Mouse (Mus musculus): ENCODE results near the gene Wwox.
A peak's percentile ranks its signal among the peaks of the same experiment; 100 is the strongest.

Gene Wwox

DNA sequence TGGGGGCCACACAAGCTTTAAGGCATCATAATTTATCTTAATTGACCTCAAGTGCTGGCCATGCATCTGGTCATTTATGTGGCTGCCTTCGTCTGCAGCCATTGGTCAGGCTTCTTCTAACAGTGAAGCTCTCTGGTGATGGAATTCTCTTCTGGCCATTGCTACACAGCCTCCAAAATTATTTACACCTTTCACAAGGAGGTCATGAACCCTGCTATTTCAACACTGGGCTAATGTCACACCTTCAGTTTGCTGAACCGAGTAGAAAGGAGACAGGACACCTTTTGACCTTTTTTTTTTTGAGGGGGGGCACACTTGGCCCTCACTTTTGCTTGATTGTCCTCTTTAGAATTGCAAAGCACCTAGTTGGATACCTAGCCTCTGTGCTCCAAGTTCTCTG is 320.2 kb downstream of the Wwox start:
- no peak for DNase-seq

DNA sequence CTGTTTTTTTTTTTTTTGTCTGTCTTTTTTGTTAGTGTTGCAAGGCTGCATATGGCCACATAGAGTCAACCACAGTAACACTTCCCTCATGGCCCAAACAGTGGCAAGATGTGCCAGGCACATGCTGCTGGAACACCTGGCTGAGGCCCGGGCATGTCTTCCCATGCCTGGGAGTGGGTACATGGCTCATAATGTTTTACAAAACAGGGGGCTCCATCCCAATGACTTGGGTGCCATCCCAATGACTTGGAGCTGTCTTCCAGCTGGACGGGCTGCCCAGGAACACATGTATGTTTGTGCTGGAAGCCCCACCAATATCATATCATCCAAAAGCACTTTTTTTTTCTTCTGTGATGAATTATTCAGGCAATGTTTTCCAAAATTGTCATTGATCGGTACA is 329.1 kb downstream of the Wwox start:
- DNase-seq: no peak

DNA sequence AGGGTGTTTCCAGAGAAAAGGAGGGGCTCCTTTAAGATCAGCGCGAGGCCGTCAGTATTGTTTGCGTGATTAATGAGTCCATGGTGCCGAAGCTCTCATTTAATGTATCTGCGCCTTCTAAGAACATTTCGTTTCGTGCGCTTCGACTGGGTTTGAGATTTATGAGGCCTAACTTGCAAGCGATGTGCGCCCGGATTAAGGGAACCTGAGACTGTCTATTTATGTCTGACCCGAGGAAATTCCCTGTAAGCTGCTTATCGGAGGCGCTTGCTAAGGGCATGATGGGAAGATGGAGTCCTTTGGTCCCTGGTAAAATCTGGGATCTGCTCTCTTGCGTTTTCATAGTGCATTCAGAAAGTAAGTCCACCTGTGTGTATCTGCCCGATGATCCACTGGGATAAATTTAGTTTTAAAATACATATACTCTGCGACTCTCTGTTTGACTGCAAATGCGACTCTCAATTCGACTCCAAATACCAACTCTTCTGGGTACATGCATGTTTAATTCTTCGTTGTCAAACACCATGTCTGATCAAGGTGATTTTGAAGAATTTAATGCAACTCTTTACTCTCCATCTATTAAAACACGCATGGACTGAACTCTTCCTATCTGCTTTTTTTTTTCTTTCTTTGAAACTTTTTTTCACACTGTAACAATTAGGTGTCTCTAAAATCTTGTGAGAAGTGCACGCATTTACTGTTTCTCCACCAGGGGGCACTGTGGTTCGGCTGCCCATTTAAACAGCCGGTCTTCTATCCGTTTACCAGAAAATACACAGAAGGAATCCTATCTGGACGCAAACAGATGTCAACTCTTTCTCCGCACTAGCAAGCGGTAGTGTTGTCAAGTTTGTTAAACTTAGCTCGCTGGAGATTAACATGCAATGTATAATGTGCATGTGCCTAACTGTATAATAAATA is 331.7 kb downstream of the Wwox start:
- DNase-seq: peak; percentile 71

DNA sequence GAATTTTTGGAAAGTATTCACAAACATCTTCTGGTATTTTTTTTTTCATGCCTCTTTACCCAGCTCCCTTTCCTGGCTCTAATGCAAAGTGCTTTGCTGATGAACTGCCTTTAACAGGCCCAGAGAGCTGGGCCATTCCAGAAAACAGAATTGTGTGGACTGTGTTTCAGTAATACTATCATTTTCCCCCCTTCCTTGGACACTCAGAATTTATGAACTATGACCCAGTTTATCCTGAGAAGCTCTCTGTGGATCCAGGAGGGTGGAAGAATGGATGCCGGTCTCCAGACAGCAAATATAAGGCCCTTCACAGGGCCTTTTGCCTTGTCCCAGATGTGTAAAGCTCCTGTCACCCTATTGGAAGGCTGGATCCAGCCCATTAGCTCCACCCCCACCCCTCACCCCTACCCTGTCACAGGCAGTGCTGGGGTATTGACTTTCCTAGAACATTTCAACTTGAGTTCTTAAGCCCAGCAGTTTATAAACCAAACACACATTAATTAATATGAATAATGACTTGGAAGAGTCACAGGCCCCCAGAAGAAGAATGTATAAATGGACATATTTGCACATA is 332.9 kb downstream of the Wwox start:
- no peak for DNase-seq

DNA sequence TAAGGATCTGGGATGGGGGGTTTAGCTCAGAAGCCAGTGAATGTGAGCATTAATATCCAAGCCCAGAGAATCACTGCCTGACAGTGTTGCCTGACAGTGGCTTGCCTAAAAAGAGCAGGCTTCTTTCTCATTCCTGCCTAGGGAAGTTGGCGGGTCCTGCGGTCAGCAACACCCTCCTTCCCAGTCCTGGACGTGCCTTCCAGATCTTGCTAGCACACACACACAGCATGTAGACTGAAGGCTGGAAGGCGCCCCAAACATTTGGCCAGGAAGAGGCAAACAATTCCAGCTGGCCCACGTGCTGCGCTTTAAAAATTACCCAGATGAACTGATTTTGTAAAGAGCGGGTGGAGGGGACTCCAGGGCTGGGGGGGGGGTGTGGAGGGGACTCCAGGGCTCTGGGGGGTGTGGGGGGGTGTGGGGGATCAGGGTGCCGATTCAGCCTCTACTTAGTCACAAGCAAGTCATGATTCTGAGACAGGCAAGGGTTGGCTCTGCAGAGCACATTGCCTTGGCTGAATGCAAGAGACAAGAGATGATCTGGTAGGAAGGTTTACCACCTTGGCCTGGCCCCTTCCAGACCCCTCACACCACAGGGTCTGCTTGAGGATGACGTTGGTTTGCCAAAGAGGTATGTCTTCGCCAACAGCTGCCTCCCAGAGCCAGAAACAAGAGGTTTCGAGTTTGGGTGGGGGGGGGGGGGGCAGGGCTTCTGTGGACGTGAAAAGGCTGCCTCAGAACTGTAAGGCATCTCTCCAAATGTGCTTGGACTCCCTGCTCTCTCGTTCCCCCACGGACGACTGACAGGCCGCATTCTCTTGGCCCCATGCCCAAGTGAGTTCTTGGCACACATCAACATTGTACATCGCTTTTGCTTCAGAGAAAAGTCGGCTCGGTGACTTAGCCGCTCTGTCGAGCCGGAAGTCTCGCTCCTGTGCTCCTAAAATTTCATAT is 334.3 kb downstream of the Wwox start:
- DNase-seq: peak; percentile 79

DNA sequence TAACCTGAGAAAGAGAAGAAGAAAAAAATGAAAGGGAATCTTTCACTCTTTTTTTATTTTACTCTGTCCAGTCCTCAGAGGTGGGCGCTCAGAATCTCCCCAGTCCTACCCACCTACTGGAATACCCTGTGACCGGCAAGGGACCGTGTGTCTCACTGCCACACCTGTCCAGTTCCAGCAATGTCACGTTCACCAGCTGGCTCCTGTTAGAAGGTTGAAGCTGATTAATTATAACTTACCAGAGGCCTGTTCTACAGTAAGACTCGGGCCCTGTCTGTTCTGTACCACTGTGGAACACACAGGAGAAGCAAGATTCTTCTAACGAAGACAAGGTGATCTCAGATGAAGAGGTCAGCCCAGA is 334.9 kb downstream of the Wwox start:
- no peak for DNase-seq

GRCm38 (mm10) chr8:114775543-114775942 is 336.1 kb downstream of the Wwox start:
- no peak for DNase-seq

GRCm38 (mm10) chr8:114776696-114777095 is 337.2 kb downstream of the Wwox start:
- DNase-seq: no peak

GRCm38 (mm10) chr8:114777271-114777980 is 338.0 kb downstream of the Wwox start:
- peak; percentile 52 for DNase-seq

- no peak for DNase-seq
These were observed 339.5 kb downstream of the Wwox start for GRCm38 (mm10) chr8:114779002-114779401.

- peak; percentile 27 for DNase-seq
These were observed 343.9 kb downstream of the Wwox start for GRCm38 (mm10) chr8:114783321-114783720.

DNA sequence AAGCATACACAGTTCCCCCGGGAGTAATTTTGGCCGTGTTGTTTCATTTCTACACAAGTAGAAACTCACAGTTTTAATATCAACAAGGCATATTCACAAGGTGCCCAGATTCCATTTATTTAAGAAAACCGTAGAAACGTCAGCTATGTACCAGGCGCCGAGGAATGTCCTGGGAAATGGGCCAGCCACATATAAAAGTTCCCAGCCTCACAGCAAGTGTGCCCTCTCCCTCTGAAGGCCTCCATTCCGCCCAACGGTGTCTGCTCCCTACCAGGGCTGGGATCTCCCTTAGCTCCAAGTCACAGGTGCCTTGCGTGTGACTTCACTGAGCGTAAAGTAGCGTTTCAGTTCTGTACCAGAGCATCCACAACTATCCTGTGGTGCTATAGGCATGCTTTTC is 346.4 kb downstream of the Wwox start:
- DNase-seq: no peak

DNA sequence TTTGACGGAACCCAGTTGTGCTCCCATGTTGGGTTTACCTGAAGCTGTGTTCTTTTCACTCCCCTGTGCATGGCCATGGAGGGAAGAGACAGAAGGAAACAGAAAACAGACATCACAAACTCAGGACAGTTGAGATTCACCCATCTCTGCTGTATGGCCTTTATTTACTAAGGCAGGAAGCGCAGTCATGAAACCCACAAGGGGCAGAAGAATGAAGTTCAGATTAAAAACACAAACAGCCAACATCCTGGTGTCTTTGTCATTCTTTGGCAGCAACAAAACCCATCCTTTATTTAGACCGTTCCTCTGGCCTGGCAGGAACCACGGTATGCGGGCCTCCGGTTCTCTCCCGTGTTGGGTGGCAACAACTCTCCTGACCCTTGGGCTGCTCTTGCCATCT is 350.2 kb downstream of the Wwox start:
- DNase-seq: no peak

DNA sequence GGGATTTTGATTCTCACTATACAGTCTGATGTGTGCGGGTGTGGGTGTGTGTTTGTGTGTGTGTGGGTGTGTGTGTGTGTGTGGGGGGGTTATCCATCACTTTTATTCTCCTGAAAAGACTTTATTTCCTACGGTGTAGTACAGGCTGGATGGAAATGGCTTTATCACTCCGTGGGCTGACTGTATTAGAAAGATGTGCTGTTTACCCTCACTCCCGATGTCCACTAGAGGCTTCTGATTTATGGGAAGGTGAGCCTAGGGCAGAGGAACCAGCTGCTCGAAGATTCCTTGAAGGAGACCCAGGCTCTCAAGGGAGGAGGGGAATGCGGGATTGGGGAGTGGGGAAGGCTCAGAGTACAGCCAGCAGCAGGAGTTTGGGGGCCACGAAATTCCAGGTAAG is 351.3 kb downstream of the Wwox start:
- DNase-seq: no peak

GRCm38 (mm10) chr8:114793682-114794081 is 354.2 kb downstream of the Wwox start:
- DNase-seq: peak; percentile 41

DNA sequence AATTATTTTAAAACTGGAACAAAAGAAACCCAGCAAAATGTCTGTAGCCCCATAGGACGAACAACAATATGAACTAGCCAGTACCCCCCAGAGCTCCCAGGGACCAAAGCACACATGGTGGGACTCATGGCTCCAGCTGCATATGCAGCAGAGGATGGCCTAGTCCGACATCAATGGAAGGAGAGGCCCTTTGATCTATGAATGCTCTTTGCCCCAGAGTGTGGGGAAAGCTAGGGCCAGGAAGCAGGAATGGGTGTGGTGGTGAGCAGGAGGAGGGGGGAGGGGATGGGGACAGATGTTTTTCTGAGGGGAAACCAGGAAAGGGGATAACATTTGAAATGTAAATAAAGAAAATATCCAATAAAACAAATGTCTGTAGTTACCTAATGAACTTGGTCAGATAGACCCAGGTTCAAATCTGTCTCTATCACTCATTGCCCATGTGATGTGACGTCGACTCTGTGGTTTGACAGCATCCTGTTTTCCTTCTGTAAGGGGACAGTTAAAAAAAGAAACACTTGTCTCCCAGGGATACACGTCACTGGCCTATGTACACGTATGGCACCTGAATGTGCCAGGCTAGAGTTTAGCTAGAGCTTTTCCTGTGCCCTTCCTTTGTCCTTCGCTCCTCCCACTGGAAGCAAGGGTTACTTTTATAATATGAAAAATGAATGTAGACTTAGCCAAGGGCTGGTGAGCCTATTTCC is 362.1 kb downstream of the Wwox start:
- no peak for DNase-seq

DNA sequence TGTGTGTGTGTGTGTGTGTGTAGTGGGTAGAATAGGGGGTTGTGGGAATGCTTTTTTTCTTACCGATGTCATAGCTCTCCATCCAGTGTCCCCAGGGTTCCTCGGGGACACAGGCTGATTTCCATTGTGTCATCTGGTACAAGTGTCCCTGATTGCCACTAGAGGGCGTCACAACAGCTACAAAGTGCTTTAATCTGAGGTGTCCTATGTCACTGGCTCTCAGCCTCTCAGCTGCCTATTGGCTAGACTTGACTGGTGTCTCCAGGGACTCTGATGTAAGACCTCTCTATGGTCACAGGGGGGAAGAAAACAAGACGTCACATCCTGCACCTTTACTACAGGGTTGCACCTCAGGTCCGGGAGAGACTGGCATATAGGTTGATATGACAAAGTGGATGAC is 363.7 kb downstream of the Wwox start:
- no peak for DNase-seq

- DNase-seq: no peak
These were observed 367.5 kb downstream of the Wwox start for GRCm38 (mm10) chr8:114806826-114807420.

DNA sequence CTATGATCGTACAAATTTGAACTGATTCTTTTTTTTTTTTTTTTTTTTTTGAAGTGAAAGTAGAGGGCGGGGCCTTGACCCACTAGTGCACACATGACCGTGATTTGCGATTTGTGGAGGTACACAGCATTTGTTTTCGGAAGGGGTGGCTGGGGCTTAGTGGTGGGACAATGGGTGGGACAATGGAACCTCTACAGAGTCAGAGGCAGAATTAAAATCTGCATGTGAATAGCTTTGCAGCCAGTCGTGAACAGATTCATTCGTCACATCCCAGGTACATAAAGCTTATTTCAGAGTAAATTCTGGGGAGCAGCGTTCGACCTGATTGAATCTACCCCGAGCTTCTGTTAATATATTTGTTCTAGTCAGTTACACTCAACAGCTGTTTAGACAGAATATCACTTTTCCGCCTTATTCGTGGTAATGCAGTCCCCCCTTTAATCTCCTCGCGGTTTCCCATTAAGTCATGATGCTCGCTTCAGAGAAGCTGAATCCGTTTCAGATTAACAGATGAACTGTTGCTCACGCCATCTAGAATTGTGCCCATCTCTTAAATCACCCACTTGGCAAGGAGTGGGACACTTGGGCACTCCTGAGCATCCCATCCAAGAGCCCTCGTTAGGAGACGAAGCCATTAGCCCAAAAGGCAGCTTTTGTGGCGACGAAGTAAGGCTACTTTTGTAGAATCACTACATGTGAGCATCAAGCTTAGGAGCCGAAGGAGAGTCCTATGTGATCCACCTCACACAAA is 368.4 kb downstream of the Wwox start:
- DNase-seq: no peak

DNA sequence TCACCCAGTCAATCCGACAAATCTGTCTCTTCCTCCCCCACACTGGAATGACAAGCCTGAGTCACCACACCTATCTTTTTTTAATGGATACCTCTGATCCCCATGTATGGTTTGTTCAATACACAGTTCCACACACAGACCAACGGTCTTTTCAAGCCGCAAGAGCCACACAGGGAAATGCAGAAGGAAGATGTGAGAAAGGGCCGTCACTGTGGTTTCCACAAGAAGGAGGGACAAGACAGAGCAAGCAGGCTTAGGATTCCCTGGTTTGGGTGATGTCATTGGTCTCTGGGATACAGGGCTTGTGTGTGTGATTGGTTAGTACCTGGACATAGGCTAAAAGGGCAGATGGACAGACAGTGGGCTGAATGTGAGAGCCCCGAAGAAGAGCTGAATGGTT is 371.0 kb downstream of the Wwox start:
- DNase-seq: no peak

GRCm38 (mm10) chr8:114813830-114814229 is 374.4 kb downstream of the Wwox start:
- no peak for DNase-seq
